Mouse (Mus musculus): Measurements from ENCODE around the gene Rbl1. TPM values are rescaled to one million over a fixed set of nuclear protein-coding genes. Genes with fewer than 3 reads are reported as not detected.

Rbl1 gene
- 0.67 and 1.1 TPM in 2 replicates for polyA plus RNA-seq (2012; rRNA removed)

DNA sequence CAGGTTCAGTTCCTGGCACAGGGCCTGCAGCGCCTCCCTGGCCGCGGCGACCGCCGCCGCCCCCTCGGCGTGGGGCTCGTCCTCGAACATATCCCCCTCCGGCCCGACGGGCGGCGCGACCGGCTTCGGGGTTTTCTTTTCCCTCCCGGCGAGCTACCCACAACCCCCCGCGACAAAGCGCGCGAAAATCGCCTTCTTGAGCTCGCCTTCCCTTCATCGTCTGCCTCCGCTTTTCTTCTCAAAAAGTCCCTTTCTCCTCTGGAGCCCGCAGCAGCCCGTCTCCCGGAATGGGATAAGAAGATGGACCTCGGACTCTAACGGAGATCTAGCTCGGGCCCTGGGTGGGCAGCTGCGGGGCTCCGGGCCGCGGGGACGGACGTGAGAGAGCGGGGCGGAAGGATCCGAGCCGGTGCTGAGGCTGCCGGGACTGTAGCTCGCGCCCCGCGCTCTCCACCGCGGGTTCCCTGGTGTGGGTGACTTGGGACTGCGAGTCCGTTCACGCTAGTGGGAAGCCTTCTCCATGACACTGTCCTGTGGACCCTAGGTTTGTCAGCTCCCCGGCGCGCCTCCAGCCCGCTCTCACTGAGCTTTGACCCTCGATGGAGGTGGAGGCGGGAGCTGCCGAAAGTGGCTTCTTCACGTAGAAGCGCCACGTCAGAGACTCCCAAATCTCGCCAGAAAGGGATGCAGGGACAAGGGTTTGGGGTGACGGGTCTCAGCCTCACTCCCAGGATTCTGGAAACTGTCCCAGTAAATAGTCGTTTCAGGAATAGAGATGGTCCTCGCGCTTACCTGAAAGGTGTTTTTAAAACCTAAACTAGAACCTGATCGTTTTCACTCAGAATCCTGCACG is at the start of gene Rbl1:
Rbl1 (minus strand) TSS at position 169 of the 853 bp plus-strand sequence.

DNA sequence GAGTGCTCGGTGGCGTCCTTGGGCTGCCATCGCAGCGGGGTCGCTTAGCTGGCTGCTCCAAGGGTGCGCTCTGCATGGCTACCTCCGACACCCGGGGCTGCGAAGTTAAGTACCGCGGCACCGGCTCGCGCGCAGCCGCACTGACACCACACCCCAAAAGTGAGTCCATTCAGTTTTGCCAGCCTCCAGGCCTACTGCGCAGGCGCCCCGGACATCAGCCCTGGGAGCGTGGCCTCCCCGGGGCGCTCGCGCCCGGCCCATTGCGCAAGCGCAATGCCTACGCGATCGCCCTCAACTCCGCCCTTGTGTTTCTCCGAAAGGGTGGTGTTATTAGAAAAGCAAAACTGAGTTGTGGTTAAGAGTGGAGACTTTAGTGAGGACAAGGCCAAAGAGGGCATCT is 69.3 kb downstream of the Rbl1 start, which contains the start of gene Samhd1:
Samhd1 (minus strand) TSS at position 252 of the 400 bp plus-strand sequence.

Other genes with a start within 250 kb of the Rbl1 start
- gene Ndrg3, start 212.5 kb downstream of the Rbl1 start, polyA plus RNA-seq (2012; rRNA removed) = 12.9 and 15.8 TPM in 2 replicates
- gene Dsn1, start 197.4 kb downstream of the Rbl1 start, polyA plus RNA-seq (2012; rRNA removed) = 0.25 and 0.35 TPM in 2 replicates
- 2.6 and 3.6 TPM in 2 replicates for gene Soga1, start 125.3 kb downstream of the Rbl1 start, polyA plus RNA-seq (2012; rRNA removed)
- gene Tldc2, start 117.5 kb downstream of the Rbl1 start, polyA plus RNA-seq (2012; rRNA removed) = 0.14 TPM in 1 of 2 replicates, not detected in the other
- 9.4 and 11.1 TPM in 2 replicates for gene Samhd1, start 69.3 kb downstream of the Rbl1 start, polyA plus RNA-seq (2012; rRNA removed)
- gene Rpn2, start 74.5 kb upstream of the Rbl1 start, polyA plus RNA-seq (2012; rRNA removed) = 102 and 109 TPM in 2 replicates
- gene Mroh8, start 75.0 kb upstream of the Rbl1 start, polyA plus RNA-seq (2012; rRNA removed) = 0.13 and 0.14 TPM in 2 replicates
- 0.15 TPM in 1 of 2 replicates, not detected in the other for gene Ghrh, start 143.0 kb upstream of the Rbl1 start, polyA plus RNA-seq (2012; rRNA removed)
- 48.1 and 68.3 TPM in 2 replicates for gene Manbal, start 163.1 kb upstream of the Rbl1 start, polyA plus RNA-seq (2012; rRNA removed)
- 40.1 and 50.8 TPM in 2 replicates for gene Src, start 213.9 kb upstream of the Rbl1 start, polyA plus RNA-seq (2012; rRNA removed)

Measured in stomach, adult 2 months (tissue).